Mouse (Mus musculus) megakaryocyte, embryonic 14.5 days (primary cell): ENCODE measurements at regions not wholly inside any gene's neighbourhood (a gene's known extent, or its start where the extent isn't known, plus 50 kb on each side); places are given as distances from the start of the nearest gene placed in this dataset.

Experiments
- FLI1 ChIP-seq: IDR thresholded peaks from 2 replicates; pipeline ENCODE4 v1.6.1; 2012; ENCODE audit warnings: low read length, inconsistent platforms, mixed read lengths
- GATA1 ChIP-seq: IDR thresholded peaks from 3 replicates; pipeline ENCODE4 v1.6.1; 2012; ENCODE audit warnings: mixed read lengths, low read length, inconsistent platforms, borderline replicate concordance

DNA sequence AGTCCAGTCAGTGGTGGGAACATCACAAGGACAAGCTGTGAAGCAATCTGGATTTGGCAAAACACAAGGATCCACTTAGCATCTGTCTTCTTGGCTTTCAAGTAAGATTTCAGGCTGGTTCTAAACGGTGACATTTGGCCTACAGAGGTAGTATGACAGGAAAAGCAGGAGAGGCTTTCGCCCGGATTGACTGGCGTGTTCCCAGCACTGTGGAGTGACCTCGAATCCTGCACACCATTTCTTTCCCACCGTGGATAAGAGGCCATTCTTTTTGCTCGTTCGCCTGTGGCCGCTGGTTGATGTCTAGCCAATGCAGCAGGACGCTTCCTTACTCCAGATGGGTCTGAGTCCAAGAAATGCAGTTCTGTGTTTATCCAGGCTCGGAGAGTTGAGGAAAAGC, 99.6 kb upstream of the Nfe2l3 start:
- no peak for TF ChIP-seq FLI1
- TF ChIP-seq GATA1, result no peak
